Mouse (Mus musculus) bone marrow, adult 2 months (tissue): ENCODE data around the gene AI837181.

Source experiments
- CTCF ChIP-seq: fragments of 200-500 bp; IDR thresholded peaks from 2 replicates; pipeline ENCODE4 v1.5.1; 2011; ENCODE audit warnings: low read length, control low read depth; ENCODE audit not compliant: control insufficient read depth, insufficient read depth
- POLR2A ChIP-seq: fragments of 200-500 bp; IDR thresholded peaks from 2 replicates; pipeline ENCODE4 v1.6.1; 2011; ENCODE audit warnings: low read depth, mild to moderate bottlenecking, control low read depth, low read length, borderline replicate concordance; ENCODE audit not compliant: control insufficient read depth

DNA sequence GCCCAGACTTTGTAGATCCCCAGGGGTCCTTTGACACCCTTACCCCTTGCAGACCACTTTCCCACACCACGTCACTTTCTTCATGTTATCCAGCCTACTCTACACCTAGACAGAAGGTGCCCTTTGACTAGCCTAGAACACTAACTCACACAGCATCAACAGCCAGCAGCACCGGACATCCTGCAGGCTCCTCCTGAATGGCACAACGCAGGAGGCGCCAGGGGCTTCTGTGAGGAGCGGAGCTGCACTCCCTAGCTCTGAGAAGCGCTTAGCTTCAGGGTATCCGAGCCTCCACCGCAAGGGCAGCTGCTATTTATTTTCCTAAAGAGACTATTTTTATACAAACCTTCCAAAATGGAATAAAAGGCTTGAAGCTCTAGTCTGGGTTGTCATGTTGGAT, 30.6 kb downstream of the AI837181 start:
- TF ChIP-seq CTCF (no peak), POLR2A (no peak)
